Mouse (Mus musculus) erythroblast, embryonic 14.5 days (primary cell): Measurements from ENCODE around the gene Tiam2. TPM values are rescaled to one million over a fixed set of nuclear protein-coding genes. Genes with fewer than 3 reads are reported as not detected.

Source experiments
- H3K27me3 ChIP-seq: 2 replicates; pipeline ENCODE4 v1.6.1; 2012; ENCODE audit warnings: inconsistent platforms; ENCODE audit not compliant: control insufficient read depth
- H3K36me3 ChIP-seq: 2 replicates; pipeline ENCODE4 v1.6.1; 2012; ENCODE audit warnings: mild to moderate bottlenecking, inconsistent platforms; ENCODE audit not compliant: control insufficient read depth
- H3K4me1 ChIP-seq: 2 replicates; pipeline ENCODE4 v1.6.1; 2012; ENCODE audit warnings: inconsistent platforms; ENCODE audit not compliant: control insufficient read depth
- H3K4me3 ChIP-seq: replicated peaks from 2 replicates; pipeline ENCODE3; 2012; ENCODE audit warnings: moderate library complexity, mild to moderate bottlenecking, inconsistent platforms
- H3K9me3 ChIP-seq: 2 replicates; pipeline ENCODE4 v1.6.1; 2012; ENCODE audit warnings: low read length, inconsistent platforms, mixed read lengths; ENCODE audit not compliant: control insufficient read depth
- GATA1 ChIP-seq: IDR thresholded peaks from 2 replicates; pipeline ENCODE4 v1.6.1; 2012; ENCODE audit warnings: low read length, inconsistent platforms, mixed read lengths
- TAL1 ChIP-seq: IDR thresholded peaks from 3 replicates; pipeline ENCODE4 v1.6.1; 2012; ENCODE audit warnings: low read length, inconsistent platforms, mixed read lengths
- polyA plus RNA-seq: library from polyadenylated mRNA; stranded (reverse); fragments of >175 nt; gene quantifications from 2 replicates; pipeline ENCODE4 v1.2.3, GENCODE M21; 2012

The Tiam2 gene
- polyA plus RNA-seq, 1 experiment = not detected

- Histone ChIP-seq H3K36me3 (no peaks in the 10 kb centered on the region), H3K4me3 (no peak overlapping the region), H3K9me3 (no peaks in the 10 kb centered on the region), H3K4me1 (no peaks in the 10 kb centered on the region), H3K27me3 (no peaks in the 10 kb centered on the region)
- TF ChIP-seq GATA1 (no peak), TAL1 (no peak)
These were observed 52.2 kb downstream of the Tiam2 start for GRCm38 (mm10) chr17:3378606-3379005.

GRCm38 (mm10) chr17:3379753-3380588 lies 53.6 kb downstream of the Tiam2 start:
- TF ChIP-seq TAL1 = no peak
- no peak for TF ChIP-seq GATA1
- H3K4me3 ChIP-seq = no peak overlapping the region
- H3K4me1 ChIP-seq = no peaks in the 10 kb centered on the region
- H3K27me3 ChIP-seq = no peaks in the 10 kb centered on the region
- H3K9me3 ChIP-seq = no peaks in the 10 kb centered on the region
- H3K36me3 ChIP-seq = no peaks in the 10 kb centered on the region

- TF ChIP-seq TAL1 (no peak), GATA1 (no peak)
- no peaks in the 10 kb centered on the region for H3K27me3 ChIP-seq
- H3K9me3 ChIP-seq = no peaks in the 10 kb centered on the region
- no peak overlapping the region for H3K4me3 ChIP-seq
- H3K4me1 ChIP-seq = no peaks in the 10 kb centered on the region
- H3K36me3 ChIP-seq = no peaks in the 10 kb centered on the region
These were observed 59.0 kb downstream of the Tiam2 start for GRCm38 (mm10) chr17:3385391-3385790.

- TF ChIP-seq GATA1 (no peak), TAL1 (no peak)
- H3K36me3 ChIP-seq = no peaks in the 10 kb centered on the region
- H3K4me3 ChIP-seq = no peak overlapping the region
- H3K9me3 ChIP-seq = no peaks in the 10 kb centered on the region
- no peaks in the 10 kb centered on the region for H3K4me1 ChIP-seq
- no peaks in the 10 kb centered on the region for H3K27me3 ChIP-seq
These were observed 61.4 kb downstream of the Tiam2 start for GRCm38 (mm10) chr17:3387819-3388218.

GRCm38 (mm10) chr17:3389741-3390140 lies 63.4 kb downstream of the Tiam2 start:
- no peaks in the 10 kb centered on the region for H3K27me3 ChIP-seq
- no peak overlapping the region for H3K4me3 ChIP-seq
- no peaks in the 10 kb centered on the region for H3K9me3 ChIP-seq
- H3K36me3 ChIP-seq = no peaks in the 10 kb centered on the region
- H3K4me1 ChIP-seq = no peaks in the 10 kb centered on the region
- TF ChIP-seq GATA1 (no peak), TAL1 (no peak)

GRCm38 (mm10) chr17:3393981-3394380 lies 67.6 kb downstream of the Tiam2 start:
- Histone ChIP-seq H3K36me3 (no peaks in the 10 kb centered on the region), H3K4me1 (no peaks in the 10 kb centered on the region), H3K27me3 (no peaks in the 10 kb centered on the region), H3K9me3 (no peaks in the 10 kb centered on the region), H3K4me3 (no peak overlapping the region)
- no peak for TF ChIP-seq GATA1
- no peak for TF ChIP-seq TAL1

GRCm38 (mm10) chr17:3394985-3395384 lies 68.6 kb downstream of the Tiam2 start:
- Histone ChIP-seq H3K27me3 (no peaks in the 10 kb centered on the region), H3K4me3 (no peak overlapping the region), H3K36me3 (no peaks in the 10 kb centered on the region), H3K4me1 (no peaks in the 10 kb centered on the region), H3K9me3 (no peaks in the 10 kb centered on the region)
- TF ChIP-seq GATA1 = no peak
- no peak for TF ChIP-seq TAL1

- Histone ChIP-seq H3K4me1 (no peaks in the 10 kb centered on the region), H3K4me3 (no peak overlapping the region), H3K9me3 (no peaks in the 10 kb centered on the region), H3K27me3 (no peaks in the 10 kb centered on the region), H3K36me3 (no peaks in the 10 kb centered on the region)
- no peak for TF ChIP-seq GATA1
- no peak for TF ChIP-seq TAL1
These were observed 70.5 kb downstream of the Tiam2 start for GRCm38 (mm10) chr17:3396881-3397281.

- Histone ChIP-seq H3K4me1 (no peaks in the 10 kb centered on the region), H3K36me3 (no peaks in the 10 kb centered on the region)
These were observed 71.5 kb downstream of the Tiam2 start for GRCm38 (mm10) chr17:3397836-3398235.

More at GRCm38 (mm10) chr17:3397836-3398235, 71.5 kb downstream of the Tiam2 start:
- TF ChIP-seq TAL1 (no peak), GATA1 (no peak)
- Histone ChIP-seq H3K4me3 (no peak overlapping the region), H3K27me3 (no peaks in the 10 kb centered on the region), H3K9me3 (no peaks in the 10 kb centered on the region)
